Mouse (Mus musculus) neural tube, embryonic 14.5 days (tissue): ENCODE data around the gene Serpina3f. TPM values are rescaled to one million over a fixed set of nuclear protein-coding genes. Genes with fewer than 3 reads are reported as not detected.
"Not testable (repeated sequence)": the region's sequence is repeated elsewhere in the genome, so short reads cannot be mapped to it uniquely, and the experiment has no call there.

Experiments
- ATAC-seq: fragments of 200-750 bp; cut with Nextera tagmentation; 2 replicates; pipeline ENCODE4 v1.8.0; 2017; ENCODE audit warnings: low read depth, mild to moderate bottlenecking, moderate TSS enrichment, moderate library complexity
- H3K27ac ChIP-seq: fragments of 300-500 bp; sonication (generic); 2 replicates; pipeline ENCODE4 v1.5.1; 2014; ENCODE audit warnings: low read depth, mild to moderate bottlenecking, control low read depth, low read length, moderate library complexity, mixed read lengths
- H3K27me3 ChIP-seq: fragments of 300-500 bp; sonication (generic); 2 replicates; pipeline ENCODE4 v1.6.1; 2014; ENCODE audit warnings: low read length; ENCODE audit not compliant: control insufficient read depth, insufficient read depth
- H3K36me3 ChIP-seq: fragments of 300-500 bp; sonication (generic); 2 replicates; pipeline ENCODE4 v1.6.1; 2014; ENCODE audit warnings: low read length, mixed read lengths; ENCODE audit not compliant: control insufficient read depth, insufficient read depth
- H3K4me1 ChIP-seq: fragments of 300-500 bp; sonication (generic); 2 replicates; pipeline ENCODE4 v1.6.1; 2014; ENCODE audit warnings: low read length; ENCODE audit not compliant: control insufficient read depth, insufficient read depth
- H3K4me2 ChIP-seq: fragments of 300-500 bp; sonication (generic); 2 replicates; pipeline ENCODE4 v1.6.1; 2014; ENCODE audit warnings: mild to moderate bottlenecking, low read depth, low read length, control low read depth
- H3K4me3 ChIP-seq: fragments of 300-500 bp; sonication (generic); 2 replicates; pipeline ENCODE4 v1.5.1; 2014; ENCODE audit warnings: low read depth, low read length, control low read depth, mixed read lengths
- H3K9ac ChIP-seq: fragments of 300-500 bp; sonication (generic); replicated peaks from 2 replicates; pipeline ENCODE4 v1.6.1; 2014; ENCODE audit warnings: low read depth, mild to moderate bottlenecking, control low read depth, low read length, mixed read lengths
- H3K9me3 ChIP-seq: fragments of 300-500 bp; sonication (generic); 2 replicates; pipeline ENCODE4 v1.6.1; 2016; ENCODE audit warnings: low read length; ENCODE audit not compliant: control insufficient read depth
- WGBS: fragments of 180-500 bp; shearing (Covaris S2); extraction: QIAGEN DNeasy Blood & Tissue Kit; methylation state at CpG from one replicate; pipeline ENCODE4 v1.1.7; 2014; 5-methylcytosine and 5-hydroxymethylcytosine counted together
- polyA plus RNA-seq: library from polyadenylated mRNA; unstranded; fragments of >200 nt; fragmentation: Nextera tagmentation; extraction: Ambion mirVana; gene quantifications from 2 replicates; pipeline ENCODE4 v1.2.1, GENCODE M21; 2014

Serpina3f gene
- polyA plus RNA-seq, 1 experiment from 2014 or later, result not detected

DNA sequence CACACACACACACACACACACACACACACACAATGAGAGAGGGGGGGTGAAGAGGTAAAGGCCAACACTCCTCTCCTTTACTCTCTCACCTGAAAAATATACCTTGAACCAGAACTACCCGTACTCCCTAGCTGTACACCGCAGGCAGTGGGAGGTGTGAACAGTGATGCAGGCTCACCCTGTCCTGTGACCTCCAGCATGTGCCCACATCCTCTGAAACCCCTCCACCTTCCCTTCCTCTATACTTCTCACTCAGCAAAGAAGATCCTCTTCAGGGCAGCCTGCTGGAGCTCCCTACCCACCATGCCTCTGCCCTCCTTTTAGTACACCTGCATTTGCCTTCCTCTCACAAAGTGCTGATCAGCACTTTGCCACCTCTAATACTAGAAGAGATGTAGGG lies 4.5 kb upstream of the Serpina3f start:
- Histone ChIP-seq H3K27me3 (no peaks in the 10 kb centered on the region), H3K9ac (no peak overlapping the region), H3K4me3 (no peak overlapping the region), H3K4me1 (no peaks in the 10 kb centered on the region), H3K4me2 (no peak overlapping the region), H3K27ac (no peak overlapping the region), H3K9me3 (no peaks in the 10 kb centered on the region), H3K36me3 (no peaks in the 10 kb centered on the region)
- 92% methylated on average over 2 of the region's 2 CpGs for WGBS
- no peak for ATAC-seq

DNA sequence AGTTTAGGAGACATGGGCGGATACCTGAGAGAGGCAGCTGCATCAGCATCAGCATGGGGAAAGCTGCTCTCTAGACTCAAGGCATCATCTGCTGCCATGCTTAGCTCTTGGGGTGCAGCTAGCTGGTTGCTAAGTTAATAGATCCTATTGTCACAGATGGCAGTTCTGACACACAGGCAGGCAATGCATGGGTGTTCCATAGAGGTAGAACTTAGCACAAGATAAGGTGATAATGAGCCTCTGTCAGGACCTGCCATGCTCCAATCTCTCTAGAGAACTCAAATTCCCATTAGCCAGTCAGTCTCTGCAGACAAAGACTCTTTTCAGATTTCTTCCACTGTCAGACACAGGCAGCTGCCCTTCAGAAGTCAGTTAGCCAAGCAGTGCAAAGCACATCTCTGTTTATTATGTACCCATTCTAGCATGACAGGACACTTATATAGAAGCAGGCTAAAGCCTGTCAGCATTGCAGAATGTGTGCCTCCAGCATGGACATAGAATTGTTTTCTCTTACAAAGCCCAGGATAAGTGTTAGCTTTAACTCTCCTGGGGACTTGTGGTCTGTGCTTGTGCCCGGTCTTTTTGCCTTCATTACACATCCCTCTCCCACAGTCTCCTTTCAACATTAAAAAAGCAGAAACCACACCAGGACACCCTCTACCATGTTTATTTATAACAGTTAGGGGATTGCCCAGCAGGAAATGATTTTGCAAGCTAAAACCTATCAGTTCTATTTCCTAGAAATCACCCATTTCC lies 477 bp upstream of the Serpina3f start:
- 60% methylated on average over 2 of the region's 2 CpGs for WGBS

DNA sequence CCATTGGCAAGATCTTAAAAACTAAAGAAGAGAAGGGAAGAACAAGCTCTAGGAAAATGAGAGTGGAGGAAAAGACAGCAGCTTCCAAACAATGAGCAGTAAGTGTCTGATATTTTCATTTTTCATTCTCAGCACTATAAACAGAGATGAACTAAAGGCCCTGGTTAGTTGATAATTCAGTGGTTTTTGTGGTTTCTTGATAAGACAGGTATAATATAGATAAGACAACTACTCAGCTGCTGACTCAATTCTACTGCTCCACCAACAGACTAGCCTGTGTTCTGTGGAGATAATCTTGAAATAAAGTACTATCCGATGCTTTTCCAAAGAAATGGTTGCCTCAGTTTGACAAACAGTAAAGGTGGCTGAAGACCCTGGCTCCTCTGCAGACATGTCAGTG lies 905 bp downstream of the Serpina3f start:
- Histone ChIP-seq H3K27ac (no peak overlapping the region), H3K4me2 (no peak overlapping the region), H3K9ac (no peak overlapping the region), H3K36me3 (no peaks in the 10 kb centered on the region), H3K4me1 (no peaks in the 10 kb centered on the region), H3K27me3 (no peaks in the 10 kb centered on the region), H3K4me3 (no peak overlapping the region), H3K9me3 (no peaks in the 10 kb centered on the region)
- ATAC-seq, result no peak
- WGBS, result 95% methylated on average over 1 of the region's 1 CpGs

More for the DNA sequence above, 477 bp upstream of the Serpina3f start:
- Histone ChIP-seq H3K27ac (no peak overlapping the region), H3K27me3 (no peaks in the 10 kb centered on the region), H3K36me3 (no peaks in the 10 kb centered on the region), H3K4me2 (no peak overlapping the region), H3K9ac (no peak overlapping the region), H3K4me1 (no peaks in the 10 kb centered on the region), H3K9me3 (no peaks in the 10 kb centered on the region), H3K4me3 (no peak overlapping the region)
- no peak for ATAC-seq

DNA sequence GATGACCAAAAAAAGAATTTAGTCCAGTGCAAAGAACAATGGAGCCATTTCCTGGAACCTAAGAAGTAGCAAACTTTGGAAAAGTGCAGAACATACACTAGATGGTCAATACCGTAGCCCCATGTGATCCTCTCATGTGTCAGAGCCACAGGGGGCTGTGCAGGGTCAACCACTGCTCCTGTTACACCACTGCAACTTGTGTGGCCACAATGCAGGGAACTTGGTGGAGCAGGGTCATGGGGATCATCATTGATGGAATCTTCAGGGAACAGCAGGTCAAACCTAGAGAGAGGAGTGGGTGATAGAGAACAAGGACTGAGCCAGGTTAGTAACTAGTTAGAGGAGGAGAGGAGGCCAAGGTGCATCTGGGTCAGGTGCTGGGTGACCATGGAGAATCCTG lies 7.3 kb downstream of the Serpina3f start:
- H3K9me3 ChIP-seq, result no peaks in the 10 kb centered on the region
- no peak overlapping the region for H3K4me3 ChIP-seq
- H3K4me2 ChIP-seq, result no peak overlapping the region
- H3K9ac ChIP-seq, result no peak overlapping the region
- WGBS, result 65% methylated on average over 1 of the region's 1 CpGs
- no peaks in the 10 kb centered on the region for H3K4me1 ChIP-seq
- H3K27ac ChIP-seq, result no peak overlapping the region
- no peak for ATAC-seq
- no peaks in the 10 kb centered on the region for H3K36me3 ChIP-seq
- no peaks in the 10 kb centered on the region for H3K27me3 ChIP-seq

DNA sequence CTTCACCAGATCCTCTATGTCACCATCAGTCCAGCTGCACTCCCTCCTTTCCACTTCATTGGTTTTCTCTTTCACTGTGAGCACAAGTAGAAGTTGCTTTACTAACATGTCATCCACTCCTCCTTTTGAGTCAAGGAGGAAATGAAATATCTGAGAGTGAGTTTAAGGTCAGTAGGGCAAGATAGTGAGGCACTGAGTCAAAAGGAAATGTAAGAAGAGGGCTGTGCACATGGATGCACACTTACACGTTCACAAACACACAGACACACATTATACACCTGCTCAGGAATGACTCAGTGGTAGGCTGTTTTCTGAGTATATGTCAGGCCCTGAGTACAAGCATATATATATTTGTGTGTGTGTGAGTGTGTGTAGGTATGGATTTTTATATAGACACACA lies 9.3 kb downstream of the Serpina3f start:
- Histone ChIP-seq H3K27me3 (no peaks in the 10 kb centered on the region), H3K36me3 (no peaks in the 10 kb centered on the region), H3K27ac (no peak overlapping the region), H3K9ac (no peak overlapping the region), H3K4me1 (no peaks in the 10 kb centered on the region), H3K4me2 (no peak overlapping the region), H3K9me3 (no peaks in the 10 kb centered on the region), H3K4me3 (no peak overlapping the region)
- 74% methylated on average over 1 of the region's 1 CpGs for WGBS
- ATAC-seq, result no peak

DNA sequence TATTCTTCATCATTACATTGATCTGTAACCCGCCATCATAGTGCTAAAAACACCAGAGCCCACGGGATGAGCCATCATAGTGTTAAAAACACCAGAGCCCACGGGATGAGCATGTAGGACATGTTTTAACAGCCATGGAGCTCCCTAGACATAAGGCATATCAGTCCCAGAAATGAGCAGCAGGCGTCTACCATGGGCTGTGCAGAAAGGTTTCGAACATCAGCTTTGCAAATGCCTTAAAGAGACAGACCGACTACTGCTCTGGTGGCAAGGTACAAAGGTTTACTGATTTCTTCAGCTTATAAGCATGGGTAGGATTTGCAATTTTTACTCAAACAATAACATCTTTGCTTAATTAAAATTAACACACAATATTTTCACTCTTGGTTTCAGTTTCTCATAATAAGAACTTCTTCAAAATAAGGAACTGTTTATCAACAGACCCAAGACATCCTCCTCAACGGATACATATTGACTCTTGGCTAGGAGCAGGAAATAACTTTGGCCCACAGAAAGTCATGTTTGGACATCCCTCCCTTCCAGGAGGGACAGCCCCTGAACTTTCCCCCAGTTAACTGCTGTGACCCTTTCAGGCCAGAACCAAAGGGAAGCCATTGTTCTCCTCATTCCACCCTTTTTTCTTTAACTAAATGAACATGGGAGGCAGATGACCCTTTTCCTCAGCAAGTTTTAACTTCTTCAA lies 10.4 kb downstream of the Serpina3f start:
- no peak for ATAC-seq
- H3K27ac ChIP-seq, result no peak overlapping the region
- H3K4me3 ChIP-seq, result no peak overlapping the region
- no peak overlapping the region for H3K9ac ChIP-seq
- 75% methylated on average over 7 of the region's 7 CpGs for WGBS
- no peaks in the 10 kb centered on the region for H3K27me3 ChIP-seq
- no peak overlapping the region for H3K4me2 ChIP-seq
- no peaks in the 10 kb centered on the region for H3K36me3 ChIP-seq
- H3K9me3 ChIP-seq, result no peaks in the 10 kb centered on the region
- no peaks in the 10 kb centered on the region for H3K4me1 ChIP-seq

DNA sequence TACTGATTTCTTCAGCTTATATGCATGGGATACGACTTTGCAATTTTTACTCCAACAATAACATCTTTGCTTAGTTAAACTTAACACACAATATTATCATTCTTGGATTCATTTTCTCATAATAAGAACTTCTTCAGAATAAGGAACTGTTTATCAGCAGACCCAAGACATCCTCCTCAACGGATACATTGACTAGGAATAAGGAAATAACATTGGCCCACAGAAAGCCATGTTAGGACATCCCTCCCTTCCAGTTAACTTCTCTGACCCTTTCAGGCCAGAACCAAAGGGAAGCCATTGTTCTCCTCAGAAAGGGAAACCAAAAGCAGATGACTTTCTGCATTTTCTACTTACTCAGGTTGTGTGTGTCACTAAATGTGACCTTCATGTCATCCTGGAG lies 16.4 kb downstream of the Serpina3f start:
- no peaks in the 10 kb centered on the region for H3K27me3 ChIP-seq
- no peak for ATAC-seq
- no peak overlapping the region for H3K9ac ChIP-seq
- H3K4me3 ChIP-seq, result no peak overlapping the region
- no peaks in the 10 kb centered on the region for H3K4me1 ChIP-seq
- no peaks in the 10 kb centered on the region for H3K9me3 ChIP-seq
- 79% methylated on average over 2 of the region's 2 CpGs for WGBS
- no peaks in the 10 kb centered on the region for H3K36me3 ChIP-seq
- H3K27ac ChIP-seq, result no peak overlapping the region
- H3K4me2 ChIP-seq, result no peak overlapping the region

DNA sequence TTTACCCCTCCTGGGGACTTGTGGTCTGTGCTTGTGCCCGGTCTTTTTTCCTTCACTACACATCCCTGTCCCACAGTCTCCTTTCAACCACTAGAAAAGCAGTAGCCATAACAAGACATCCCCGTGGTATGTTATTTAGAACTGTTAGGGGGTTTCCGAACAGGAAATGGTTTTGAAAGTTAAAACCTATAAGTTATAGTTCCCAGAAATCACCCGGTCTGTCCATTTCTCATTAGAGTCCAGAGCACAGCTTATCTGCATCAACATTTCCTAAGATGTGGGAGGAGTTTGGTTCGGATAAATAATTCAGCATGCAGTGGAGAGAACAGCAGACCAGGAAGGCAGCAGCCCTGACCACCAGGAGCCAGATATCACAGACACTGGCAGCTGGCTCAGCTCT lies 21.6 kb downstream of the Serpina3f start, which contains the start of gene Serpina3g:
Serpina3g (plus strand) TSS at position 331 of the 400 bp plus-strand sequence.
- ATAC-seq, result no peak
- no peaks in the 10 kb centered on the region for H3K27me3 ChIP-seq
- no peaks in the 10 kb centered on the region for H3K36me3 ChIP-seq
- no peaks in the 10 kb centered on the region for H3K4me1 ChIP-seq
- no peak within 1 kb of the TSS for H3K4me3 ChIP-seq
- H3K4me2 ChIP-seq, result no peak within 1 kb of the TSS
- H3K9ac ChIP-seq, result no peak within 1 kb of the TSS
- WGBS, result 80% methylated on average over 5 of the region's 5 CpGs
- H3K9me3 ChIP-seq, result no peaks in the 10 kb centered on the region
- H3K27ac ChIP-seq, result no peak within 1 kb of the TSS

DNA sequence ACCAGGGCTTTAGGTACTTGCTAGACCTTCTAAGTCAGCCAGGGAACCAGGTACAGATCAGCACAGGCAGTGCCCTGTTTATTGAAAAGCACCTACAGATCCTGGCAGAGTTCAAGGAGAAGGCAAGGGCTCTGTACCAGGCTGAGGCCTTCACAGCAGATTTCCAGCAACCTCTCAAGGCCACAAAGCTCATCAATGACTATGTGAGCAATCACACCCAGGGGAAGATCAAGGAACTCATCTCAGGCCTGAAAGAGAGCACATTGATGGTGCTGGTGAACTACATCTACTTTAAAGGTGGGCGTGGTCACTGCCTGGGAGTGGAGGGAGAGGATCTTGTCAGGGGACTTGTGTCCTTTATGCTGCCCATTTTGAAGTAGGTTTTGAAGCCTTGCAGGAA lies 23.7 kb downstream of the Serpina3f start:
- not testable (repeated sequence) for H3K4me3 ChIP-seq, H3K4me2 ChIP-seq, H3K36me3 ChIP-seq, H3K9me3 ChIP-seq, H3K9ac ChIP-seq, ATAC-seq, H3K27me3 ChIP-seq, H3K27ac ChIP-seq, H3K4me1 ChIP-seq
- 85% methylated on average over 1 of the region's 1 CpGs for WGBS
